Mouse (Mus musculus) limb, embryonic 13.5 days (tissue): ENCODE data around the gene Rgp1. TPM values are rescaled to one million over a fixed set of nuclear protein-coding genes. Genes with fewer than 3 reads are reported as not detected.

Source experiments
- ATAC-seq: fragments of 200-750 bp; cut with Nextera tagmentation; 2 replicates; pipeline ENCODE4 v1.8.0; 2017; ENCODE audit warnings: low read depth, moderate number of reproducible peaks, moderate TSS enrichment; ENCODE audit not compliant: low FRiP score
- H3K27ac ChIP-seq: fragments of 300-500 bp; sonication (generic); 2 replicates; pipeline ENCODE4 v1.5.1; 2015; ENCODE audit warnings: inconsistent platforms, mild to moderate bottlenecking, moderate library complexity
- H3K27me3 ChIP-seq: fragments of 300-500 bp; sonication (generic); 2 replicates; pipeline ENCODE4 v1.6.1; 2015; ENCODE audit warnings: mild to moderate bottlenecking, inconsistent platforms
- H3K36me3 ChIP-seq: fragments of 300-500 bp; sonication (generic); 2 replicates; pipeline ENCODE4 v1.6.1; 2015; ENCODE audit warnings: inconsistent platforms, mild to moderate bottlenecking, moderate library complexity
- H3K4me1 ChIP-seq: fragments of 300-500 bp; sonication (generic); 2 replicates; pipeline ENCODE4 v1.6.1; 2015; ENCODE audit warnings: inconsistent platforms
- H3K4me2 ChIP-seq: fragments of 300-500 bp; sonication (generic); replicated peaks from 2 replicates; pipeline ENCODE4 v1.6.1; 2015; ENCODE audit warnings: inconsistent platforms, mild to moderate bottlenecking, moderate library complexity
- H3K4me3 ChIP-seq: fragments of 300-500 bp; sonication (generic); 2 replicates; pipeline ENCODE4 v1.5.1; 2015; ENCODE audit warnings: moderate library complexity, mild to moderate bottlenecking, inconsistent platforms
- H3K9ac ChIP-seq: fragments of 300-500 bp; sonication (generic); 2 replicates; pipeline ENCODE4 v1.6.1; 2015; ENCODE audit warnings: mild to moderate bottlenecking, inconsistent platforms
- H3K9me3 ChIP-seq: fragments of 300-500 bp; sonication (generic); 2 replicates; pipeline ENCODE4 v1.6.1; 2016; ENCODE audit warnings: inconsistent platforms
- WGBS: fragments of 180-500 bp; shearing (Covaris S2); methylation state at CpG from one replicate; pipeline ENCODE4 v1.1.7; 2015; 5-methylcytosine and 5-hydroxymethylcytosine counted together
- polyA plus RNA-seq: library from polyadenylated mRNA; unstranded; fragments of >200 nt; fragmentation: Nextera tagmentation; extraction: Ambion mirVana; gene quantifications from 2 replicates; pipeline ENCODE4 v1.2.1, GENCODE M21; 2015

Gene Rgp1
- polyA plus RNA-seq, 1 experiment from 2014 or later, result 38.5 TPM

DNA sequence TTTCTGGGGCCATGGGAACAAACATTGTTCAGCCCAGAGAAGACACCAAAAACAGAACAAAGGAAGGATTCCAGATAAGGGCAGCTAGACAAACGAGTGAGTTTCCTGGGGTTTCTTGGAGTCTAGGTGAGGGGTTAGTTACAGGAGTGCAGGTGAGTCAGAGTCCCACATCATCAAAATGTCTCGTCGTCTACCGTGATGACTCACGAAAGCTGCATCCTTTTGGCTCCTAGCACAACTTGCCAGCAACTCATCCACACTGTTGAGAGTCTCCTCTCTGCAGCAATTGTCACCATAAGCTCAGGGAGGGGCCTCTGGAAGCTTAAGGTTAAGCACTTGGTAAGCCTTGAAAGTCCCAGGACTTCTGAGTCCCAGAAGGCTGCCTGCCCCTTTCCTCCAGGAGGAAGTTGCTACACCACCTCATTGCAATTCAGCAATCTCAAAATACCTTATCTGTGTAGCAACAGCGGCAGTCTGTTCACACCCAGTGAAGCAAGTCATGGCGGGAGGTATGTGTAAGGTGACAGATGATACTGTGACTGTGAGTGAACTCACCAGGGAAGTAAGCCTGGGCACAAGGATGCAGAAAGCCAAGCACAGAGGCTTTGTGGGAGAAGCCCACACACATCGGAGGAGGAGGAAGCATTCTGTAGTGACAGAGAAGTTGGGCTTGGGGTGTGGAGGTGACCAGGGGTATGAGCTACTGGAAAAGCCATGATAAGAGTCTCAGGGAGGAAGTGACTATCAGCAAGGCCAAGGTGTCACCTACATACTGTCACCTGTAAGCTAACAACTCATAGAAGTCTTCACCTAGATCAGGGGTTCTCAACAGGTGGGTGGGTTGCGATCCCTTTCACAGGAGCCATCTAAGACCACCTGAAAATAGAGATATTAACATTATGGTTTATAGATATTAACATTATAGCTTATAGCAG is 26.5 kb downstream of the Rgp1 start:
- Histone ChIP-seq H3K9me3 (no peaks in the 10 kb centered on the region), H3K9ac (no peak overlapping the region), H3K4me3 (no peak overlapping the region), H3K27me3 (no peaks in the 10 kb centered on the region), H3K4me2 (no peak overlapping the region), H3K36me3 (no peaks in the 10 kb centered on the region), H3K4me1 (no peaks in the 10 kb centered on the region), H3K27ac (no peak overlapping the region)
- 78% methylated on average over 9 of the region's 9 CpGs for WGBS
- ATAC-seq, result no peak

GRCm38 (mm10) chr4:43612534-43612933 is 34.0 kb downstream of the Rgp1 start:
- H3K36me3 ChIP-seq, result no peaks in the 10 kb centered on the region
- H3K27ac ChIP-seq, result no peak overlapping the region
- H3K4me3 ChIP-seq, result no peak overlapping the region
- H3K9me3 ChIP-seq, result no peaks in the 10 kb centered on the region
- H3K27me3 ChIP-seq, result no peaks in the 10 kb centered on the region
- ATAC-seq, result no peak
- no peaks in the 10 kb centered on the region for H3K4me1 ChIP-seq
- no peak overlapping the region for H3K4me2 ChIP-seq
- WGBS, result 72% methylated on average over 10 of the region's 10 CpGs
- H3K9ac ChIP-seq, result no peak overlapping the region

GRCm38 (mm10) chr4:43613060-43613730 is 34.7 kb downstream of the Rgp1 start:
- Histone ChIP-seq H3K27ac (no peak overlapping the region), H3K4me1 (no peaks in the 10 kb centered on the region), H3K9me3 (no peaks in the 10 kb centered on the region), H3K36me3 (no peaks in the 10 kb centered on the region), H3K27me3 (no peaks in the 10 kb centered on the region), H3K4me2 (no peak overlapping the region), H3K4me3 (no peak overlapping the region), H3K9ac (no peak overlapping the region)
- 62% methylated on average over 3 of the region's 3 CpGs for WGBS
- ATAC-seq, result no peak

- Histone ChIP-seq H3K27me3 (no peaks in the 10 kb centered on the region), H3K4me3 (no peak overlapping the region), H3K27ac (no peak overlapping the region), H3K9ac (no peak overlapping the region), H3K9me3 (peaks cover 5% of the 10 kb centered on the region), H3K36me3 (no peaks in the 10 kb centered on the region), H3K4me1 (no peaks in the 10 kb centered on the region), H3K4me2 (no peak overlapping the region)
- 72% methylated on average over 4 of the region's 4 CpGs for WGBS
- no peak for ATAC-seq
Measured at GRCm38 (mm10) chr4:43620146-43620778, 41.7 kb downstream of the Rgp1 start.

GRCm38 (mm10) chr4:43629106-43629817 is 50.7 kb downstream of the Rgp1 start:
- no peak overlapping the region for H3K4me3 ChIP-seq
- H3K36me3 ChIP-seq, result no peaks in the 10 kb centered on the region
- no peak overlapping the region for H3K4me2 ChIP-seq
- H3K27ac ChIP-seq, result no peak overlapping the region
- no peak for ATAC-seq
- no peak overlapping the region for H3K9ac ChIP-seq
- H3K4me1 ChIP-seq, result peaks cover 33% of the 10 kb centered on the region
- H3K9me3 ChIP-seq, result peaks cover 12% of the 10 kb centered on the region
- 45% methylated on average over 20 of the region's 20 CpGs for WGBS
- H3K27me3 ChIP-seq, result peaks cover 9% of the 10 kb centered on the region; the same call in 1 of the 2 replicates

- Histone ChIP-seq H3K4me1 (peaks cover 42% of the 10 kb centered on the region), H3K36me3 (no peaks in the 10 kb centered on the region), H3K9me3 (peaks cover 8% of the 10 kb centered on the region), H3K27me3 (peaks cover 9% of the 10 kb centered on the region; the same call in 1 of the 2 replicates), H3K4me3 (no peak overlapping the region), H3K9ac (no peak overlapping the region), H3K27ac (peak overlapping the region; percentile 76; the same call in 1 of the 2 replicates), H3K4me2 (peak overlapping the region; percentile 94; the same call in 1 of the 2 replicates)
- ATAC-seq, result peak; percentile 62; the same call in 1 of the 2 replicates
- WGBS, result 5% methylated on average over 5 of the region's 5 CpGs
Measured at GRCm38 (mm10) chr4:43630030-43630581, 51.6 kb downstream of the Rgp1 start.

- peak overlapping the region; percentile 76; the same call in 1 of the 2 replicates for H3K27ac ChIP-seq
- no peaks in the 10 kb centered on the region for H3K36me3 ChIP-seq
- peak overlapping the region; percentile 73 for H3K4me3 ChIP-seq
- 24% methylated on average over 5 of the region's 5 CpGs for WGBS
- peaks cover 45% of the 10 kb centered on the region for H3K4me1 ChIP-seq
- peaks cover 3% of the 10 kb centered on the region; the same call in 1 of the 2 replicates for H3K9me3 ChIP-seq
- peak overlapping the region; percentile 94 for H3K4me2 ChIP-seq
- peak overlapping the region; percentile 97 for H3K9ac ChIP-seq
- peak; percentile 10; the same call in 1 of the 2 replicates for ATAC-seq
- peaks cover 9% of the 10 kb centered on the region; the same call in 1 of the 2 replicates for H3K27me3 ChIP-seq
Measured at GRCm38 (mm10) chr4:43630671-43631045, 52.1 kb downstream of the Rgp1 start.

GRCm38 (mm10) chr4:43631046-43631955 is 52.8 kb downstream of the Rgp1 start, which contains the start of gene Npr2:
TSS of gene Npr2 (plus strand) at chr4:43631935.
- Histone ChIP-seq H3K27me3 (peaks cover 9% of the 10 kb centered on the region; the same call in 1 of the 2 replicates), H3K27ac (peak within 1 kb of the TSS; percentile 76), H3K4me2 (peak within 1 kb of the TSS; percentile 94), H3K9ac (peak within 1 kb of the TSS; percentile 97), H3K4me3 (peak within 1 kb of the TSS; percentile 73), H3K36me3 (no peaks in the 10 kb centered on the region), H3K9me3 (0 out of 2 replicates have a peak, but pooled peaks cover 1% of the 10 kb centered on the region), H3K4me1 (peaks cover 45% of the 10 kb centered on the region)
- WGBS, result under 1% methylated on average over 66 of the region's 70 CpGs
- peak; percentile 40 for ATAC-seq

GRCm38 (mm10) chr4:43631956-43632920 is 53.7 kb downstream of the Rgp1 start:
- Histone ChIP-seq H3K9ac (peak overlapping the region; percentile 97), H3K36me3 (no peaks in the 10 kb centered on the region), H3K9me3 (no peaks in the 10 kb centered on the region), H3K4me2 (peak overlapping the region; percentile 94), H3K4me1 (peaks cover 45% of the 10 kb centered on the region), H3K27ac (peak overlapping the region; percentile 76), H3K4me3 (peak overlapping the region; percentile 73), H3K27me3 (peaks cover 9% of the 10 kb centered on the region; the same call in 1 of the 2 replicates)
- ATAC-seq, result 0 out of 2 replicates have a peak, but pooled peaks have one; percentile 25
- WGBS, result 49% methylated on average over 42 of the region's 42 CpGs
